ENCODE assay signal across 26 mouse cellular contexts in the genomic region with DNA sequence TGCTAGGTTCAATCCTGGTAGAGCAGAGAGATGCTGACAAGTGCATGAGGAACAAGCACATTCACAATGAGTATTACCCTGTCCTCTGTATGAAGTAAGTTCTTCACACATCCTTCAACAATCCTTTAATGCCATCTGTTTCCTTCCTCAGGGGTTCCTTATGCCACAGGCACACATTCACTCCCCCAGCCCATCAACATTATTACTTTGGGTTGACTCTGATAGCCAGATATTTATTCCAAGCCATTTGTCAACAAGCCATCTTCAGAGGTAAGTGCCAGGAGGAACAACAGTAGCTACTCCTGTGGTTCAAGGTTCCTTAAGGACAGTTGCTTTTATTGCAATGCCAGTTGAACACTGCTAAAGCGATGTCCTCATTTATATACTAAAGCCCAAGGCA.
A peak's percentile ranks its signal among the peaks of the same experiment; 100 is the strongest.
DNase-seq lines count a peak whose midpoint lies in the region; ATAC-seq and TF ChIP-seq lines count a peak whose summit lies in the region.
"Had no signal": no experiment of that assay in that cellular context is flagged by ENCODE, and none has a peak within 500 bp of the region (broad histone marks: within the 10 kb centered on the region; RNA-seq: fewer than 3 reads in every experiment).

No protein-coding gene starts in this region.

- H3K36me3 ChIP-seq in hindbrain, postnatal 0 days (ENCODE audit: insufficient read depth, low read length) = no peaks in the 10 kb centered on the region
- no peaks in the 10 kb centered on the region for H3K36me3 ChIP-seq in hindbrain, embryonic 11.5 days (ENCODE audit: control insufficient read depth, insufficient read depth, low read length)
- H3K36me3 ChIP-seq: forebrain, embryonic 10.5 days; G1E; heart, embryonic 10.5 days; heart, embryonic 13.5 days had no signal

- no peaks in the 10 kb centered on the region for H3K27me3 ChIP-seq in hindbrain, postnatal 0 days (ENCODE audit: insufficient read depth, low read length)
- H3K27me3 ChIP-seq in hindbrain, embryonic 11.5 days (ENCODE audit: control insufficient read depth, insufficient read depth, low read length) = no peaks in the 10 kb centered on the region
- H3K27me3 ChIP-seq: CH12.LX; heart, embryonic 13.5 days; Patski had no signal

- no peak overlapping the region for H3K4me2 ChIP-seq in hindbrain, postnatal 0 days (ENCODE audit: low read depth, low read length)
- no peak overlapping the region for H3K4me2 ChIP-seq in hindbrain, embryonic 11.5 days (replicated peaks; ENCODE audit: low read depth, low read length)
- H3K4me2 ChIP-seq: heart, embryonic 13.5 days; hindbrain, embryonic 14.5 days had no signal

- WGBS in hindbrain, postnatal 0 days = 82% methylated on average over 1 of the region's 1 CpGs
- 91% methylated on average over 1 of the region's 1 CpGs for WGBS in hindbrain, embryonic 11.5 days

- no peaks in the 10 kb centered on the region for H3K4me1 ChIP-seq in hindbrain, postnatal 0 days (ENCODE audit: insufficient read depth, low read length)
- H3K4me1 ChIP-seq in hindbrain, embryonic 11.5 days (replicated peaks; ENCODE audit: control insufficient read depth, insufficient read depth, low read length) = no peaks in the 10 kb centered on the region
- H3K4me1 ChIP-seq: forebrain, embryonic 10.5 days; heart, embryonic 10.5 days had no signal

- no peak for TF ChIP-seq CTCF in hindbrain, postnatal 0 days (IDR thresholded peaks at IDR 0.05; ENCODE audit: low read depth)
- no peak for TF ChIP-seq CTCF in brain, embryonic 14.5 days (IDR thresholded peaks at IDR 0.05; ENCODE audit: borderline replicate concordance, extremely low read depth, insufficient read depth, insufficient read length)

- H3K9ac ChIP-seq in hindbrain, postnatal 0 days (replicated peaks; ENCODE audit: low read length) = no peak overlapping the region
- H3K9ac ChIP-seq in hindbrain, embryonic 11.5 days (ENCODE audit: low read depth, low read length) = no peak overlapping the region
- H3K9ac ChIP-seq: forebrain, postnatal 0 days; heart, embryonic 13.5 days; hindbrain, embryonic 14.5 days had no signal

- no peak for TF ChIP-seq POLR2A in brain, embryonic 14.5 days (IDR thresholded peaks at IDR 0.05; ENCODE audit: borderline replicate concordance, extremely low read depth, insufficient read depth, insufficient read length, poor library complexity, severe bottlenecking)

- no peak overlapping the region for H3K4me3 ChIP-seq in hindbrain, postnatal 0 days (ENCODE audit: low read length)
- no peak overlapping the region for H3K4me3 ChIP-seq in hindbrain, embryonic 11.5 days (ENCODE audit: low read depth, low read length)
- H3K4me3 ChIP-seq: forebrain, embryonic 10.5 days; heart, adult 2 months; heart, embryonic 10.5 days; heart, embryonic 13.5 days had no signal

- DNase-seq in cerebellum, postnatal 10 days = peak; percentile 44 to 53
- DNase-seq in cerebellum, adult 8-10 months = no peak
- no peak for DNase-seq in frontal cortex, postnatal 10 days (ENCODE audit: low spot score in 2 of 2)
- peak; percentile 33 for DNase-seq in hindbrain, postnatal 0 days (ENCODE audit: low spot score)
- no peak for DNase-seq in hindbrain, embryonic 11.5 days (ENCODE audit: low spot score)
- peak; percentile 12 for DNase-seq in brain, embryonic 14.5 days (ENCODE audit: low read depth)
- DNase-seq: adrenal gland, postnatal 10 days; adrenal gland, postnatal 36 days; B cell, adult 2 months; cerebellum, adult 18-20 months; forebrain, postnatal 0 days; gastrocnemius, postnatal 10 days; gastrocnemius, postnatal 36 days; heart, adult 2 months; heart, postnatal 14 days; heart, postnatal 4 days; kidney, adult 2 months had no signal

- no peak overlapping the region for H3K27ac ChIP-seq in hindbrain, postnatal 0 days
- H3K27ac ChIP-seq in hindbrain, embryonic 11.5 days (ENCODE audit: low read depth, low read length) = no peak overlapping the region
- H3K27ac ChIP-seq: forebrain, embryonic 10.5 days; heart, adult 2 months; heart, embryonic 10.5 days; heart, embryonic 13.5 days; hindbrain, embryonic 14.5 days had no signal

- peak; percentile 77 for ATAC-seq in frontal cortex, adult (ENCODE audit: low TSS enrichment)
- 0 out of 2 replicates have a peak, but pooled peaks have one; percentile 35 for ATAC-seq in hindbrain, postnatal 0 days
- ATAC-seq in hindbrain, embryonic 11.5 days (ENCODE audit: low FRiP score) = no peak
- ATAC-seq: forebrain, postnatal 0 days; intestine, postnatal 0 days; Patski had no signal

- no peaks in the 10 kb centered on the region for H3K9me3 ChIP-seq in hindbrain, postnatal 0 days (ENCODE audit: low read length)
- no peaks in the 10 kb centered on the region for H3K9me3 ChIP-seq in hindbrain, embryonic 11.5 days (ENCODE audit: control insufficient read depth, low read length)
- H3K9me3 ChIP-seq: forebrain, embryonic 10.5 days; G1E; heart, embryonic 10.5 days; heart, embryonic 13.5 days had no signal

Comparison
In these comparisons a context has a peak if more than half of its experiments do, and no peak if none do; other contexts are left out.
1. DNase-seq: peak in cerebellum, postnatal 10 days (2 of 2), hindbrain, postnatal 0 days (single experiment) and brain, embryonic 14.5 days (single experiment); none in cerebellum, adult 8-10 months (single experiment), frontal cortex, postnatal 10 days (0 of 2) and hindbrain, embryonic 11.5 days (single experiment).